Mouse (Mus musculus): ENCODE results near the gene Snca.
"Not testable (repeated sequence)": the region's sequence is repeated elsewhere in the genome, so short reads cannot be mapped to it uniquely, and the experiment has no call there.

Gene Snca

GRCm38 (mm10) chr6:60717566-60717965 lies 112.1 kb downstream of the Snca start:
- no peak for DNase-seq (ENCODE audit: low read depth, low spot score)

GRCm38 (mm10) chr6:60709997-60710471 lies 119.6 kb downstream of the Snca start:
- no peak for DNase-seq (ENCODE audit: low read depth, low spot score)

GRCm38 (mm10) chr6:60698072-60698471 lies 131.6 kb downstream of the Snca start:
- DNase-seq (ENCODE audit: low read depth, low spot score) = no peak

- not testable (repeated sequence) for DNase-seq (ENCODE audit: low read depth, low spot score)
Measured at GRCm38 (mm10) chr6:60687048-60687447, 142.6 kb downstream of the Snca start.

GRCm38 (mm10) chr6:60682233-60682632 lies 147.4 kb downstream of the Snca start:
- DNase-seq (ENCODE audit: low read depth, low spot score) = peak; percentile 56

All from retina, postnatal 7 days (tissue).